Mouse (Mus musculus) mouse embryonic stem cell (cell line): Measurements from ENCODE around the gene Tssk6.

Source experiments
- in situ Hi-C, 2 experiments: fragments of 300-500 bp; cut with MboI; formaldehyde crosslinking; loops; 1 replicate in 1 of 2; 3 replicates in 1 of 2; pipeline ENCODE4 v1.14.3; 2019 to 2020; ENCODE audit warnings: low sequenced_read_pairs in 2 of 2, low pct_unique_long_range_greater_than_20kb in 1 of 2, mixed read lengths in 1 of 2; ENCODE audit not compliant: unreplicated experiment in 1 of 2

The Tssk6 gene

GRCm38 (mm10) chr8:69881261-69881865, 20.6 kb upstream of the Tssk6 start:
- in situ Hi-C loops = no loop called here

- in situ Hi-C loops = no loop called here
Measured at GRCm38 (mm10) chr8:69882021-69882756, 19.8 kb upstream of the Tssk6 start.

GRCm38 (mm10) chr8:69882833-69883600, 19.0 kb upstream of the Tssk6 start:
- in situ Hi-C loops = no loop called here

- in situ Hi-C loops = no loop called here
Measured at GRCm38 (mm10) chr8:69884141-69884540, 17.8 kb upstream of the Tssk6 start.

GRCm38 (mm10) chr8:69887289-69888243, 14.4 kb upstream of the Tssk6 start, which contains the start of gene Cilp2:
TSS of gene Cilp2 (minus strand) at chr8:69887687.
- in situ Hi-C loops = no loop called here

- in situ Hi-C loops = no loop called here
Measured at GRCm38 (mm10) chr8:69888244-69888866, 13.6 kb upstream of the Tssk6 start.

- in situ Hi-C loops = no loop called here
Measured at GRCm38 (mm10) chr8:69888902-69889301, 13.1 kb upstream of the Tssk6 start.

GRCm38 (mm10) chr8:69890813-69891241, 11.2 kb upstream of the Tssk6 start:
- in situ Hi-C loops = no loop called here

GRCm38 (mm10) chr8:69893863-69894262, 8.1 kb upstream of the Tssk6 start:
- in situ Hi-C loops = no loop called here

GRCm38 (mm10) chr8:69894836-69895332, 7.1 kb upstream of the Tssk6 start:
- in situ Hi-C loops = no loop called here

- in situ Hi-C loops = no loop called here
Measured at GRCm38 (mm10) chr8:69895772-69896451, 6.1 kb upstream of the Tssk6 start.

- in situ Hi-C loops = no loop called here
Measured at GRCm38 (mm10) chr8:69897857-69898256, 4.1 kb upstream of the Tssk6 start.

GRCm38 (mm10) chr8:69899876-69900275, 2.1 kb upstream of the Tssk6 start:
- in situ Hi-C loops = no loop called here

- in situ Hi-C loops = no loop called here
Measured at GRCm38 (mm10) chr8:69900895-69901451, 1.0 kb upstream of the Tssk6 start.

- in situ Hi-C loops = no loop called here
Measured at GRCm38 (mm10) chr8:69901484-69902162, 361 bp upstream of the Tssk6 start.

- in situ Hi-C loops = no loop called here
Measured at GRCm38 (mm10) chr8:69903063-69903542, 1.1 kb downstream of the Tssk6 start.
